In the genomic region with DNA sequence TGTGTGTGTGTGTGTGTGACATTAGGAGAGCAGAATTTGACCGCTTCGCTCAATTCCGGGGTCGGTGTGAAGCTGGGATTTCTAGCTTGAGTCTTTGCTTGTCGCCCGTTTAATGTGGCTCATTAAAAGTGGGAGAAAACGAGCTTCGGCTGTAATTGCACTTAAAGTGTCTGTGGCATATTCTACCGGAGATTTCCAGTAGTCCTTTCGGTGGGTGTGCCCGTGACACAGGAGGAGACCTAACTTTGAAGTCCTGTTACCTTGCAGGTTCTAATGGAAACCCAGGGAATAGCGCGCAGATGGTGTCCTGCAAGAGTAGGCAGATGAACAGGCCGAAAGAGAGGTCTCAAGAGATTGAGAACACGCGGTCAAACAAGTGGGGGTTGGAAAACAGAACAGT, we compare ENCODE assay signal across 8 mouse cellular contexts. TPM values are rescaled to one million over a fixed set of nuclear protein-coding genes. Genes with fewer than 3 reads are reported as not detected.
DNase-seq lines count a peak whose midpoint lies in the region; ATAC-seq and TF ChIP-seq lines count a peak whose summit lies in the region.

No protein-coding gene starts in this region.

- no peak for TF ChIP-seq POLR2A in bone marrow, adult 2 months (IDR thresholded peaks at IDR 0.05; ENCODE audit: borderline replicate concordance, control insufficient read depth, low read depth, low read length)

- H3K27ac ChIP-seq in layer of hippocampus, adult 2 months, result no peak overlapping the region
- no peak overlapping the region for H3K27ac ChIP-seq in bone marrow, adult 2 months (ENCODE audit: control insufficient read depth, insufficient read depth, low read depth, low read length, poor library complexity)
- no peak overlapping the region for H3K27ac ChIP-seq in forebrain, embryonic 14.5 days (ENCODE audit: low read depth, low read length)
- no peak overlapping the region for H3K27ac ChIP-seq in liver, postnatal 0 days (ENCODE audit: low read depth)

- H3K4me1 ChIP-seq in bone marrow, adult 2 months (ENCODE audit: control insufficient read depth, insufficient read depth, low read length), result no peaks in the 10 kb centered on the region; the same call in 1 of the 2 replicates
- peaks cover 5% of the 10 kb centered on the region for H3K4me1 ChIP-seq in forebrain, embryonic 14.5 days (ENCODE audit: control insufficient read depth, insufficient read depth, low read length)
- H3K4me1 ChIP-seq in liver, postnatal 0 days (ENCODE audit: insufficient read depth), result peaks cover 8% of the 10 kb centered on the region; the same call in 1 of the 2 replicates

- peak overlapping the region; percentile 77 for H3K4me3 ChIP-seq in layer of hippocampus, adult 2 months
- H3K4me3 ChIP-seq in bone marrow, adult 2 months (replicated peaks; ENCODE audit: control insufficient read depth, low read depth, low read length), result peak overlapping the region; percentile 91
- H3K4me3 ChIP-seq in forebrain, embryonic 14.5 days (ENCODE audit: low read depth, low read length), result peak overlapping the region; percentile 93
- peak overlapping the region; percentile 85 for H3K4me3 ChIP-seq in liver, postnatal 0 days (ENCODE audit: low read depth, low read length)

- no peak for TF ChIP-seq CTCF in layer of hippocampus, adult 2 months (conservative IDR thresholded peaks at IDR 0.05)
- no peak for TF ChIP-seq CTCF in bone marrow, adult 2 months (IDR thresholded peaks at IDR 0.05; ENCODE audit: control insufficient read depth, insufficient read depth, low read length)
- TF ChIP-seq CTCF in liver, postnatal 0 days (IDR thresholded peaks at IDR 0.05; ENCODE audit: low read depth), result no peak

- WGBS in bone marrow, adult 2 months, result 6% methylated on average over 16 of the region's 16 CpGs
- WGBS in forebrain, embryonic 14.5 days, result 3% methylated on average over 16 of the region's 16 CpGs
- 4% methylated on average over 16 of the region's 16 CpGs for WGBS in liver, postnatal 0 days (ENCODE audit: insufficient replicate concordance)

- H3K9ac ChIP-seq in forebrain, embryonic 14.5 days (ENCODE audit: low read length), result peak overlapping the region; percentile 85
- peak overlapping the region; percentile 84 for H3K9ac ChIP-seq in liver, postnatal 0 days (replicated peaks)

- no peak for TF ChIP-seq EP300 in liver, postnatal 0 days (IDR thresholded peaks at IDR 0.05; ENCODE audit: low read depth)

- no peaks in the 10 kb centered on the region for H3K9me3 ChIP-seq in forebrain, embryonic 14.5 days (replicated peaks; ENCODE audit: control insufficient read depth, low read length)
- no peaks in the 10 kb centered on the region for H3K9me3 ChIP-seq in liver, postnatal 0 days (ENCODE audit: low read length)

- H3K36me3 ChIP-seq in forebrain, embryonic 14.5 days (ENCODE audit: control insufficient read depth, insufficient read depth, low read length), result no peaks in the 10 kb centered on the region
- no peaks in the 10 kb centered on the region for H3K36me3 ChIP-seq in liver, postnatal 0 days (replicated peaks; ENCODE audit: insufficient read depth, low read length)

- no peak for ATAC-seq in forebrain, embryonic 14.5 days
- no peak for ATAC-seq in liver, postnatal 0 days

- DNase-seq in layer of hippocampus, adult 2 months (ENCODE audit: low spot score in 2 of 2), result no peak
- no peak for DNase-seq in layer of hippocampus, adult 9-10 months (ENCODE audit: low spot score)
- no peak for DNase-seq in forebrain, embryonic 14.5 days (ENCODE audit: low spot score)
- no peak for DNase-seq in liver, postnatal 0 days
- no peak for DNase-seq in gastrocnemius, adult 8-10 months (ENCODE audit: low spot score in 2 of 2)
- DNase-seq in layer of hippocampus, adult 9-11 months, result no peak
- no peak for DNase-seq in testis, postnatal 14 days (ENCODE audit: low spot score)

- peak overlapping the region; percentile 56 for H3K4me2 ChIP-seq in forebrain, embryonic 14.5 days (ENCODE audit: low read length)
- peak overlapping the region; percentile 83 for H3K4me2 ChIP-seq in liver, postnatal 0 days (ENCODE audit: low read depth, low read length)

- H3K27me3 ChIP-seq in forebrain, embryonic 14.5 days (replicated peaks; ENCODE audit: control insufficient read depth, insufficient read depth, low read length), result no peaks in the 10 kb centered on the region; the same call in 1 of the 2 replicates
- no peaks in the 10 kb centered on the region for H3K27me3 ChIP-seq in liver, postnatal 0 days (ENCODE audit: insufficient read depth, low read length)

RNA-seq across cellular contexts. Expression of a gene that starts 0.8 kb away (rescaled TPM):
- 10 to 100 TPM; 46.5 to 51.4 TPM for total RNA-seq in layer of hippocampus, adult 2 months (2021)
- 27.0 and 44.4 TPM in 2 replicates for polyA plus RNA-seq in bone marrow, adult 2 months (2011; ENCODE audit: insufficient read depth, insufficient read length, low replicate concordance, missing spikeins)
- polyA plus RNA-seq in forebrain, embryonic 14.5 days (2014; fragmentation: Nextera tagmentation; extraction: Ambion mirVana), result 45.4 and 48.0 TPM in 2 replicates
- 24.3 and 25.4 TPM in 2 replicates for polyA plus RNA-seq in liver, postnatal 0 days (2015; fragmentation: Nextera tagmentation; extraction: Ambion mirVana)
- 10 to 100 TPM; 41.2 to 43.1 (median 41.7) TPM for total RNA-seq in gastrocnemius, adult 8-10 months (2022)
